Mouse (Mus musculus) bone marrow, adult 2 months (tissue): Measurements from ENCODE around the gene Ddn. TPM values are rescaled to one million over a fixed set of nuclear protein-coding genes. Genes with fewer than 3 reads are reported as not detected.

ENCODE experiments used
- H3K27ac ChIP-seq: fragments of 200-500 bp; 2 replicates; pipeline ENCODE4 v1.5.1; 2012; ENCODE audit warnings: low read depth, mild to moderate bottlenecking, control low read depth, inconsistent platforms, low read length; ENCODE audit not compliant: control insufficient read depth, poor library complexity, insufficient read depth
- H3K4me1 ChIP-seq: fragments of 200-500 bp; 2 replicates; pipeline ENCODE4 v1.6.1; 2011; ENCODE audit warnings: low read length; ENCODE audit not compliant: control insufficient read depth, insufficient read depth
- H3K4me3 ChIP-seq: fragments of 200-500 bp; replicated peaks from 2 replicates; pipeline ENCODE3; 2011; ENCODE audit warnings: mild to moderate bottlenecking, low read depth, low read length, control low read depth; ENCODE audit not compliant: control insufficient read depth
- CTCF ChIP-seq: fragments of 200-500 bp; IDR thresholded peaks from 2 replicates; pipeline ENCODE4 v1.5.1; 2011; ENCODE audit warnings: low read length, control low read depth; ENCODE audit not compliant: control insufficient read depth, insufficient read depth
- POLR2A ChIP-seq: fragments of 200-500 bp; IDR thresholded peaks from 2 replicates; pipeline ENCODE4 v1.6.1; 2011; ENCODE audit warnings: low read depth, mild to moderate bottlenecking, control low read depth, low read length, borderline replicate concordance; ENCODE audit not compliant: control insufficient read depth
- WGBS: fragments of 180-500 bp; shearing (Covaris S2); methylation state at CpG from one replicate; pipeline ENCODE4 v1.1.7; 2018; 5-methylcytosine and 5-hydroxymethylcytosine counted together
- polyA plus RNA-seq: library from polyadenylated mRNA; stranded (reverse); fragments of >200 nt; gene quantifications from 2 replicates; pipeline ENCODE4 v1.2.4, GENCODE M21; 2011; ENCODE audit warnings: low replicate concordance; ENCODE audit not compliant: missing spikeins, insufficient read depth, insufficient read length

The Ddn gene
- polyA plus RNA-seq, 1 experiment: not detected

DNA sequence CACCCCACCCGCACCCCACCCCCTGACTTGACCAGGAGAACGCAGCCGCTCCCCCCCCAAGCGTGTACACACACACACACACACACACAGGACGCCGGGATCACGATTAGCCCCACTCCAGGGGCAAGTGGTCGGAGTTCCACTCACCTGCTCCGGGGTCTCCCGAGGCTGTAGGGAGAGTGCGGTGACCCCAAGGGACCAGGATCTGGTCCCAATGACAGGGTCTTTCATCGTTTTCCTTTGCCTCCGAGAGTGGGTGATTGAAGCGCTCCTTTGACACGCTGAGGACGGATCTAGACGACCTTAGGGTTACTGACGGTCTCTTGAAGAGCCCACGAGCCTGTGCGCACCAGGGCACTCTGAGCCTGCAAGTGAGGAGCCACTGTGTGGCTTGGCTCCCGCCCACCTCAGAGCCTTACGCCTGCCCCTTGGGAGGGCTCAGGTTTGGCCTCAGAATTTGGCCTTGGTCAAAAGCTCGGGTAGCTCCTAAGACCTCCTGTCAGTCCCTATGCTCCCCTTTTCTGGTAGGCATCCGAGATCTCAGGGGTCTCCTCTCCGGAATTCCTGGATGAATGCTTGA lies 31.0 kb downstream of the Ddn start:
- Histone ChIP-seq H3K27ac (no peak overlapping the region), H3K4me1 (no peaks in the 10 kb centered on the region), H3K4me3 (no peak overlapping the region)
- TF ChIP-seq POLR2A (no peak), CTCF (no peak)
- WGBS: 3% methylated on average over 25 of the region's 25 CpGs

DNA sequence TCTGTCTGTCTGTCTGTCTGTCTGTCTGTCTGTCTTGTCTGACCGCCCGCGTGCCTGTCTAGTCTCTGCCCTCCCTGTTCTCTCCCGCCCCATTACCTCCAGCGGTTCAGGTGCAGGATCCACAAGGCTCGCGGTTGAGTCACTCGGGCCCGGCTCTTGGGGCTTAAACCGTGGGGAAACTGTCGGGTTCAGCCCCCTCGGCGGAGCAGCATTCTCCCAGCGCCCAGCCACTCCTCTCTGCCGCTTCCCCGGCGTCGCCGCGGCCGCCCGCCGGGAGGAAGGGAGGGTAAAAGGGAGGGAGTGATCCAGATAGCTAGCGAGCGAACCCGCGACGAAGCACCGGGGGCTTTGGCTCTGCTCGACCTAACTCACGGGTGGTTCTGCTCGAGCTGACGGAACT lies 31.5 kb downstream of the Ddn start, which contains the start of gene Wnt10b:
TSS of gene Wnt10b (minus strand) at position 389 of the 400 bp plus-strand sequence.
- Histone ChIP-seq H3K27ac (no peak within 1 kb of the TSS), H3K4me3 (no peak within 1 kb of the TSS), H3K4me1 (no peaks in the 10 kb centered on the region)
- WGBS: under 1% methylated on average over 33 of the region's 33 CpGs
- TF ChIP-seq POLR2A (no peak), CTCF (no peak)

DNA sequence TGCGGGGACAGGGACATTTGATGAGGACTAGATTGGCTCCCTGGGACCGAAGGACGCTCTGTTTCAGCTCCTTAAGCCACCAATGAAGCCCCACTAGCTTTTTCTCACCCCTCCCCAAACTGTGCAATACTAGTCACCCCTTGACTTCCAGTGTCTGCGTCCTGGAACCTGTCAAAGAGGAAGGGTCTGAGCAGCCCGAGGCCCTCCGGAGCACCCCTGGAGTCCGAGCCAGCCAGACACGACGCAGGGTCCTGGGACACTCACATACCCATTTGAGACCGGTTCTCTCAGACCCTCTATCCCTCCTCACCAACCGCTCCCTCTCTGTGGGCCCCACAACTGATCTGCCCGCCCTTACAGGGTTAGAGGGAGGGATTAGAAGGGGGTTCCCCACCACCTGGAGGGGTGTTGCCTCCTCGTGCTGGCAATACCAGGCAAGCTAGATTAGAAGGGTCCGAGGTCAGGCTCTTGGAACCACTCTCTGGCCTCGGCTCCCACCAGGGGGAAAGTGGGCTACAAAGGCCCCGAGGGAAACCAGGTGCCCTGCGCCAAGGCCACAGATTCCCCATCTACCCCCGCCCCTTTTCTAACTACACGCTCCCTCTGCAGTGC lies 32.2 kb downstream of the Ddn start:
- TF ChIP-seq POLR2A (no peak), CTCF (no peak)
- H3K27ac ChIP-seq: no peak overlapping the region
- WGBS: 7% methylated on average over 19 of the region's 19 CpGs
- H3K4me3 ChIP-seq: no peak overlapping the region
- H3K4me1 ChIP-seq: no peaks in the 10 kb centered on the region; the same call in 1 of the 2 replicates

- Histone ChIP-seq H3K4me1 (no peaks in the 10 kb centered on the region; the same call in 1 of the 2 replicates), H3K4me3 (no peak overlapping the region), H3K27ac (peak overlapping the region; percentile 15; the same call in 1 of the 2 replicates)
- 5% methylated on average over 62 of the region's 62 CpGs for WGBS
- TF ChIP-seq CTCF: peak; percentile 2; the same call in 1 of the 2 replicates
- TF ChIP-seq POLR2A: no peak
Observed at GRCm38 (mm10) chr15:98776280-98777004, 32.8 kb downstream of the Ddn start.

- TF ChIP-seq POLR2A (no peak), CTCF (no peak)
- Histone ChIP-seq H3K27ac (no peak overlapping the region), H3K4me3 (no peak overlapping the region), H3K4me1 (no peaks in the 10 kb centered on the region; the same call in 1 of the 2 replicates)
- WGBS: 31% methylated on average over 5 of the region's 5 CpGs
Observed at GRCm38 (mm10) chr15:98775533-98775932, 33.8 kb downstream of the Ddn start.

- H3K4me3 ChIP-seq: no peak overlapping the region
- TF ChIP-seq POLR2A (no peak), CTCF (no peak)
- 78% methylated on average over 15 of the region's 15 CpGs for WGBS
- no peak overlapping the region for H3K27ac ChIP-seq
- no peaks in the 10 kb centered on the region; the same call in 1 of the 2 replicates for H3K4me1 ChIP-seq
Observed at GRCm38 (mm10) chr15:98774096-98774495, 35.2 kb downstream of the Ddn start.

- Histone ChIP-seq H3K4me1 (no peaks in the 10 kb centered on the region; the same call in 1 of the 2 replicates), H3K27ac (peak overlapping the region; percentile 22; the same call in 1 of the 2 replicates), H3K4me3 (peak overlapping the region; percentile 65)
- 4% methylated on average over 36 of the region's 36 CpGs for WGBS
- no peak for TF ChIP-seq CTCF
- no peak for TF ChIP-seq POLR2A
Observed at GRCm38 (mm10) chr15:98772511-98773211, 36.6 kb downstream of the Ddn start.

- H3K27ac ChIP-seq: peak overlapping the region; percentile 22; the same call in 1 of the 2 replicates
- peak overlapping the region; percentile 65 for H3K4me3 ChIP-seq
- H3K4me1 ChIP-seq: no peaks in the 10 kb centered on the region; the same call in 1 of the 2 replicates
- TF ChIP-seq CTCF (no peak), POLR2A (no peak)
- 8% methylated on average over 12 of the region's 12 CpGs for WGBS
Observed at GRCm38 (mm10) chr15:98771813-98772425, 37.4 kb downstream of the Ddn start.
